Mouse (Mus musculus): ENCODE measurements around the gene Tet1. TPM values are rescaled to one million over a fixed set of nuclear protein-coding genes. Genes with fewer than 3 reads are reported as not detected.

Gene Tet1
- polyA plus RNA-seq, 1 experiment from 2014 or later: 24.4 TPM

DNA sequence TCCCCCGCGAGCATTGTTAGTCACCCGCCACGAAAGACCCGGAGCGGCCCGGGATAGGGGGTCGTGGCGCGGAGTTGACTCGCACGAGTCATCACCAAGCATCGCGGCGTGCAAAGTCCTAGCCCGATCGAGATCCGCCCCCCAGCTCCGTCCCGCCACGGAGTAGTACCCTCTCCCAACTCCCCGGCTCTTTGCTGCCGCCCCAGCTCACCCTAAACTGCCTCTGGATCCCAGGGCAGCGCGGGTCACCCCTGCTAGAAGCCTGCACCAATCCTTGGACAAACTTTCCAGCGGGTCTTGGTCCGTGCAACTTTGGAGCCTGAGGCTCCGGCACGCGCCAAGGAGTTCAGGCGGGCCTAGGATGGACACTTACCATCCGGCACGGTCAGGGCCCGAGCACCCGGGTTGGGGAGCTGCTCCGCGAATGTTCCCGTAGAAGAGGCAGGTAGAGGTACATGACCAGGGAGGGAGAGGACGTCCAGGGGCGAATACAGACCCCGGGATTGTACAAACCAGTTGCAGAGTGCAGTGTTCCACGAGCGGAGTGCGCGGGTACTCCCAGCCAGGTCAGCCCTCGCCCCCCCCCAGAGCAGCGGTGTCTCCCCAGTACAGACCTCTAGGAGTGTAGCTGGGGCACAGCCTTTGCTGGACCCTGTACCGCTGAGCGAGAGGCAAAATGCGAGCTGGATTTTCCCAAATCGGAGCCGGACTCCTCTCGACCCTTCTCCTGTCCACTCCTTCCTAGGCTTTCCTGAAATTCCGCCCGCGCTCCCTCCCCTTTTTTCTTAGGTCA lies 21.8 kb downstream of the Tet1 start:
- Histone ChIP-seq H3K36me3 (no peaks in the 10 kb centered on the region), H3K27ac (replicated peaks) (peak overlapping the region; percentile 71), H3K9me3 (replicated peaks) (no peaks in the 10 kb centered on the region), H3K4me2 (replicated peaks) (peak overlapping the region; percentile 95), H3K27me3 (no peaks in the 10 kb centered on the region), H3K4me1 (peaks cover 10% of the 10 kb centered on the region; the same call in 1 of the 2 replicates), H3K4me3 (replicated peaks) (peak overlapping the region; percentile 66), H3K9ac (peak overlapping the region; percentile 47)
- under 1% methylated on average over 56 of the region's 56 CpGs for WGBS
- peak; percentile 83 for ATAC-seq (ENCODE audit: insufficient number of reproducible peaks, low FRiP score, low TSS enrichment, low read depth)

DNA sequence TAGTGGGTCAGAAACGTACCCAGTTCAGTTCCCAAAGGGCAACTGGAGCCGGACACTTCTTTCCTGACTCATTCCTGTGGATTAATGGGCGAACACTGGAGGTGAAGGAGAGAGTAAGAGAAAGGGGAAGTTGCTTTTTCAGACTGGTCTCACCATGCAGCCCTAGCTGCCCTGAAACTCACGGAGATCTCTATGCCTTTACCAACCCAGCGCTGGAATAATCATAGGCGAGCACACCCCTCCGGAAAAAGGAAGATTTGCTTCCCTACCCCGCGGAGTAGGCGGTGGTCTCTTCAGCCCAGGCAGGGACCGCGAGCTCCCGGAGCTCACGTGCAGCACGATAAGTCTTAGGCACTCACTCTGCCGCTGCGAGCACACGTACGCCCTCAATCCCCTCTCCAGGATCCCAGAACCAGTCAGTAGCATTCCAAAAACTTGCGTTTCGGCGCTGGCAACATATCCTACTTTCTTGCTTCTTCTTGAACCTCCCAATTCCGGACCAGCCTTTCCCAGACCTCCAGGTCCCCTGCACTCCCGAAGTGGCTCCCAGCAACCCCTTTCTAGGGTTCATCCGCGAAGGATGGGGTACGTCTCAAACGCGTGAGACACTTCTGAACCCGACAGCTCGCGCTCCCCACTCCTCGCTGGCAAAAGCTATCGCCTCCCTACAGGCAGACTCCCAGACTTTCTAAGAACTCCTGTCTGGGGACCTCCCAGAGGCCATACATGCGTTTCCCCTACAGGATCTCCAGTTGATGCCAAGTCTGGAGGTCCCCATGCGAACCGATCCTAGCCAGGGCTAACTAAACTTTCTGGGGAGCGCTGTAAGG lies 22.6 kb downstream of the Tet1 start:
- no peaks in the 10 kb centered on the region for H3K9me3 ChIP-seq (replicated peaks)
- H3K36me3 ChIP-seq: no peaks in the 10 kb centered on the region
- H3K9ac ChIP-seq: peak overlapping the region; percentile 47
- H3K4me3 ChIP-seq (replicated peaks): peak overlapping the region; percentile 66
- WGBS: under 1% methylated on average over 38 of the region's 38 CpGs
- H3K4me2 ChIP-seq (replicated peaks): peak overlapping the region; percentile 95
- H3K27ac ChIP-seq (replicated peaks): peak overlapping the region; percentile 71
- ATAC-seq (ENCODE audit: insufficient number of reproducible peaks, low FRiP score, low TSS enrichment, low read depth): peak; percentile 63
- peaks cover 10% of the 10 kb centered on the region; the same call in 1 of the 2 replicates for H3K4me1 ChIP-seq
- H3K27me3 ChIP-seq: no peaks in the 10 kb centered on the region

DNA sequence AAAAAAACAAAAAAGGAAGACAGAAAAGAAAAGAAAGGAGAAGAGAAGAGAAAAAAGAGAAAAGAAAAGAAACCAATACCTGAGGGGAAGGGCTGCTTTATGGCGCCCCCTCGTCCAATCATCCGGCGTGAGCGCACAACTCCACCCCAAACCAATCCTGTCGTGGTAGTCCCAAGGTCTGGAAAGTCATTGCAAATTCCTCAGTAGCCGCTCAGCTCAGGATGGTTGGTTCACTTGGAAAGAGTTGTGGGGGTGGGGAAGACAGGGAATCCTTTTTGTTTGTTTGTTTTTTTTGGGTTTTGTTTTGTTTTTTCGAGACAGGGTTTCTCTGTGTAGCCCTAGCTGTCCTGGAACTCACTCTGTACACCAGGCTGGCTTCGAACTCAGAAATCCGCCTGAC lies 23.3 kb downstream of the Tet1 start:
- H3K4me3 ChIP-seq (replicated peaks): peak overlapping the region; percentile 66
- H3K4me2 ChIP-seq (replicated peaks): peak overlapping the region; percentile 95
- H3K9me3 ChIP-seq (replicated peaks): no peaks in the 10 kb centered on the region
- H3K9ac ChIP-seq: no peak overlapping the region
- H3K27ac ChIP-seq (replicated peaks): no peak overlapping the region
- no peak for ATAC-seq (ENCODE audit: insufficient number of reproducible peaks, low FRiP score, low TSS enrichment, low read depth)
- WGBS: 34% methylated on average over 10 of the region's 10 CpGs
- no peaks in the 10 kb centered on the region for H3K36me3 ChIP-seq
- no peaks in the 10 kb centered on the region for H3K27me3 ChIP-seq
- peaks cover 10% of the 10 kb centered on the region; the same call in 1 of the 2 replicates for H3K4me1 ChIP-seq

DNA sequence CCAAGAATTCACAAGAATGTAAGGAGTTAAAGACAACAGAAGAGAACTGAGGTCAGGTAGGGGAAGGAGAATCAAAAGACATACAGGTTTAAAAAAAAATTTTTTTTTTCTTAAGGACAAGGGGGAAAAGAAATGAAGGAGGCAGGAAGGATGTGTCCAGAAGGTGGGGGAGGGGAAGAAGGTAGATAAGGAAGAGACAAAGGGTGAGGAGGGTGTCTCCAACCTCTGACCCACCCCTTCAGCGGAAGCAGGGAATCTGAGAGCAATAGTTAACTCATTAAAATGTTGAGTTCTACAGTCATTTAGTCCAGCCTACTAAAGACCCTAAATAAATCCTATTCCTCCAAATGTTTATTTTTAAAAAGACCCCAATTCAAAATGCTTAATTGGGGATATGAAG lies 24.3 kb downstream of the Tet1 start:
- Histone ChIP-seq H3K9ac (no peak overlapping the region), H3K9me3 (replicated peaks) (no peaks in the 10 kb centered on the region), H3K27ac (replicated peaks) (no peak overlapping the region), H3K4me3 (replicated peaks) (no peak overlapping the region), H3K27me3 (no peaks in the 10 kb centered on the region), H3K36me3 (peaks cover 4% of the 10 kb centered on the region; the same call in 1 of the 2 replicates), H3K4me1 (peaks cover 10% of the 10 kb centered on the region; the same call in 1 of the 2 replicates), H3K4me2 (replicated peaks) (no peak overlapping the region)
- 70% methylated on average over 1 of the region's 1 CpGs for WGBS
- no peak for ATAC-seq (ENCODE audit: insufficient number of reproducible peaks, low FRiP score, low TSS enrichment, low read depth)

DNA sequence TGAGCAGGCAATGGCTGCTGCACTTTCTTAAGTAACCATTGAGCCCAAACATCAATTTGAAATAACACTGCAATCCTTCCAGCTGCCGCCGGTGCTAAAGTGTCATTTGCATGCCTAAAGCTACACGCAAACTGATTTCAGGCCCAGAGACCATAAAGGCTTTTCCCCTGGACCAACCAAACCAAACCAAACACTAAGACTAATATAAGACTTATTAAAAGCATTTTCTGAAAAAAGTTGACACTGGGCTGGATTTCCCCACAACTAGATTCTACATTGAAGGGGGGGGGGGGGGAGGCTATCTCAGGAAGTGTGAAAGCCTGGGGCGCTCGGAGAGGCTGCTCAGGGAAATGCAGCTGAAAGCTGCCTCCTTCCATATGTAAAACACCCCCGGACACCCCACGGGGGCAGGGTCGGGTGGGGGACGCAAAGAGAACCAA lies 24.8 kb downstream of the Tet1 start:
- Histone ChIP-seq H3K27ac (replicated peaks) (no peak overlapping the region), H3K4me2 (replicated peaks) (no peak overlapping the region), H3K9me3 (replicated peaks) (no peaks in the 10 kb centered on the region), H3K27me3 (no peaks in the 10 kb centered on the region), H3K4me1 (peaks cover 10% of the 10 kb centered on the region; the same call in 1 of the 2 replicates), H3K9ac (no peak overlapping the region), H3K36me3 (peaks cover 9% of the 10 kb centered on the region; the same call in 1 of the 2 replicates), H3K4me3 (replicated peaks) (no peak overlapping the region)
- 12% methylated on average over 9 of the region's 9 CpGs for WGBS
- no peak for ATAC-seq (ENCODE audit: insufficient number of reproducible peaks, low FRiP score, low TSS enrichment, low read depth)

DNA sequence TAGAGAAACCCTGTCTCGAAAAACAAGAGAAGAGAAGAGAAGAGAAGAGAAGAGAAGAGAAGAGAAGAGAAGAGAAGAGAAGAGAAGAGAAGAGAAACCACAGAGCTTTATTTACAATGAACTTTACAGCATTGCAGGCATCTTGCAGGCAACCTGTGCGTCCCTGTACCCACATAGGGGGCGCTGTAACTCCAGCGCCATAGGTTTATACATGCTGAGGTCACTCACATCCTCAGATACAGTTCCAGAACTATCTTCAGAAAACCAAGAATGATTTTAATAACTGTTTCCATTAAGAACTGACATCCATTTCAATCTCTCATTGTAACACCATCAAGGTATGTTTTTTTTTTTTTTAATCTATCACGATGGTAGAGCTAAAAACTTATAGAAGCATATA lies 27.6 kb downstream of the Tet1 start:
- Histone ChIP-seq H3K9ac (no peak overlapping the region), H3K9me3 (replicated peaks) (no peaks in the 10 kb centered on the region), H3K27ac (replicated peaks) (no peak overlapping the region), H3K27me3 (no peaks in the 10 kb centered on the region), H3K4me2 (replicated peaks) (no peak overlapping the region), H3K36me3 (peaks cover 19% of the 10 kb centered on the region; the same call in 1 of the 2 replicates), H3K4me3 (replicated peaks) (no peak overlapping the region), H3K4me1 (peaks cover 9% of the 10 kb centered on the region; the same call in 1 of the 2 replicates)
- WGBS: 47% methylated on average over 5 of the region's 5 CpGs
- ATAC-seq (ENCODE audit: insufficient number of reproducible peaks, low FRiP score, low TSS enrichment, low read depth): no peak

DNA sequence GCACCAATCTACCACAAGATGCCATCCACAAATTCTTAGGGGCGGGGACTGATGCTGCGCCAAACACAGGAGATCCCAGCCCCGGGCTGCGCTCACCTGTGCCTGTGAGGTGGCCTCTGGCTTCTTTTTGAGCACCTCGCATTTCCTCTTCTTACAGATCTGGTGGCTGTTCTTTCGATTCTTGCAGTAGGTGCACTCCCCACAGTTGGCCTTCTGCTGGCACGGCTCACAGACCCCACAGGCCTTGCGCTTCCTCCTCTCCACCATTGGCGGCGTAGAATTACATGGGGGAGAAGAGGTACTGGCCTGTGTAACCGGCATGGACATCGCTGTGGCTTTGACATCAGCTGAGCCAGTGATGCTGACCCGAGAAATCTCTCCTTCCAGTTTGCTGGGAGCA lies 30.7 kb downstream of the Tet1 start:
- no peak overlapping the region for H3K4me2 ChIP-seq (replicated peaks)
- H3K4me1 ChIP-seq: no peaks in the 10 kb centered on the region
- H3K27ac ChIP-seq (replicated peaks): no peak overlapping the region
- no peaks in the 10 kb centered on the region for H3K9me3 ChIP-seq (replicated peaks)
- no peak overlapping the region for H3K4me3 ChIP-seq (replicated peaks)
- 81% methylated on average over 13 of the region's 13 CpGs for WGBS
- H3K9ac ChIP-seq: no peak overlapping the region
- no peaks in the 10 kb centered on the region for H3K27me3 ChIP-seq
- ATAC-seq (ENCODE audit: insufficient number of reproducible peaks, low FRiP score, low TSS enrichment, low read depth): no peak
- peaks cover 19% of the 10 kb centered on the region; the same call in 1 of the 2 replicates for H3K36me3 ChIP-seq

DNA sequence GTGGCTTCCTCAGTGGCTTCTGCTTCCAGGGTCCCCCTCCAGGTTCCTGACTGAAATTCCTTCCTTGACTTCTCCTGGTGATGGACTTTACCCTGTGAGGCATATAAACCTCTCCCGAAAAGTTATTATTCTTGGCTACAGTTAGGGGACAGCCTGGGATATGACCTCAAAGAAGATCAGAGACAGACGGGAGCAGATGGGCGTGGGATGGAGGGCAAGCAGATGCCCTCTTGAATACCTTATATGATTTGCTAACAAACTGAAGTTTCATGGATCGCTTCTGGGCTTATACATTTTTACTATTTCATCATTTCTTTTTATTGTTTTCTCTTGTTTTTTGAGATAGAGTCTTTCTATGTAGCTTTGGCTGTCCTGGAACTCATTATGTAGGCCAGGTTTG lies 33.2 kb downstream of the Tet1 start:
- H3K4me1 ChIP-seq: no peaks in the 10 kb centered on the region
- ATAC-seq (ENCODE audit: insufficient number of reproducible peaks, low FRiP score, low TSS enrichment, low read depth): no peak
- H3K36me3 ChIP-seq: peaks cover 19% of the 10 kb centered on the region; the same call in 1 of the 2 replicates
- H3K4me3 ChIP-seq (replicated peaks): no peak overlapping the region
- no peaks in the 10 kb centered on the region for H3K9me3 ChIP-seq (replicated peaks)
- H3K4me2 ChIP-seq (replicated peaks): no peak overlapping the region
- WGBS: 90% methylated on average over 4 of the region's 4 CpGs
- H3K27ac ChIP-seq (replicated peaks): no peak overlapping the region
- no peaks in the 10 kb centered on the region for H3K27me3 ChIP-seq
- H3K9ac ChIP-seq: no peak overlapping the region

DNA sequence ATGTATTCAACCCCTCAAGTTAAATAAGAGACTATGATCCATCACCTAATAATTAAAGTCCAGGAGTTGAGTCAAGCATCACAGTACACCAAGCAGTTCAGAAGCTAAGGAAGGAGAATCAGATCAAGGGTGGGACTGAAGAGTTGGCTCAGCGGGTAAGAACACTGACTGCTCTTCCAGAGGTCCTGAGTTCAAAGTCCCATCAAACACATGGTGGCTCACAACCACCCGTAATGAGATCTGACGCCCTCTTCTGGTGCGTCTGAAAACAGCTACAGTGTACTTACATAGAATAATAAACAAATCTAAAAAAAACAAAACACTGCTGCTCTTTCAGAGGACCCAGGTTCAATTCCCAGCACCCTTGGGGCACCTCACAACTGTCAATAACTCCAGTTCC lies 34.0 kb downstream of the Tet1 start:
- Histone ChIP-seq H3K4me3 (replicated peaks) (no peak overlapping the region), H3K27ac (replicated peaks) (no peak overlapping the region), H3K9ac (no peak overlapping the region), H3K27me3 (no peaks in the 10 kb centered on the region), H3K36me3 (peaks cover 18% of the 10 kb centered on the region; the same call in 1 of the 2 replicates), H3K4me2 (replicated peaks) (no peak overlapping the region), H3K9me3 (replicated peaks) (no peaks in the 10 kb centered on the region), H3K4me1 (no peaks in the 10 kb centered on the region)
- 83% methylated on average over 4 of the region's 4 CpGs for whole genome bisulfite sequencing
- ATAC-seq (ENCODE audit: insufficient number of reproducible peaks, low FRiP score, low TSS enrichment, low read depth): no peak

DNA sequence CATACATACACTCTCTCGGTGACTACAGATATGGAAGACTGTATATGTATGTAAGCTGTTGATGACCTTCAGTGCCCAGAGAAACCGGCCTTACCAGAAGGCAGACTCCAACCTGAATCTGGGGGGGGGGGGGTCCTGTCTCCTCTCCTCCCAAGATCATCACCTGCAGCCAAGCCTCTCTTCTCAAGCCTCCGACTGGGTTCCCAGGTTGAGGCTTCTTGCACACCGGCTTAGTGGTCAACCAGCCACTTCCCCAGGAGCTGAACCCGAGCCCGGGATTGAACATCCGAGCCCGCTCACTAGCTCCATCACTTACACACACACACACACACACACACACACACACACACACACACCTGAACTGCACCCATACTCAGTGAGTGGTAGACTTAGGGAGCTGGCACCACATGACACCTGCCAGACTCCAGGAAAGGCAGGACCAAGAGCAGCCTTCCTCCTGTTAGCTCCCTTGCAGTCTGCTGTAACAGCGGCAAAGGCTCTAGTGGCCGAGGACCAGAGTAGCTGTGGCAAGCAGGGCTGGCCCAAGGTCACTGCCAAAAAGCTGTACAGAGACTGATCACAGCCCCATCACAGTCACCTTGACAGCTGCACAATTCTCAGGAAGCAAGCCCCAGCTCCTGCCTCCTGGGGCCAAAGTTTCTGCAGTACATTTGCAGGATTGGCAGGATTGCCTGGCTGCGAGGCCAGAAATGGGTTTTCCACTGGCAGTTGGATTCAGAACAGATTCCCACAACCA lies 42.6 kb downstream of the Tet1 start:
- H3K9me3 ChIP-seq (replicated peaks): no peaks in the 10 kb centered on the region
- H3K4me1 ChIP-seq: peaks cover 27% of the 10 kb centered on the region; the same call in 1 of the 2 replicates
- peaks cover 3% of the 10 kb centered on the region; the same call in 1 of the 2 replicates for H3K36me3 ChIP-seq
- no peak for ATAC-seq (ENCODE audit: insufficient number of reproducible peaks, low FRiP score, low TSS enrichment, low read depth)
- peak overlapping the region; percentile 86 for H3K4me2 ChIP-seq (replicated peaks)
- no peaks in the 10 kb centered on the region for H3K27me3 ChIP-seq
- peak overlapping the region; percentile 52 for H3K4me3 ChIP-seq (replicated peaks)
- H3K27ac ChIP-seq (replicated peaks): peak overlapping the region; percentile 82
- peak overlapping the region; percentile 29; the same call in 1 of the 2 replicates for H3K9ac ChIP-seq
- 22% methylated on average over 11 of the region's 11 CpGs for WGBS
